Mouse (Mus musculus) embryonic fibroblast, embryonic 13.5 days (primary cell): ENCODE data around the gene Ntm. TPM values are rescaled to one million over a fixed set of nuclear protein-coding genes. Genes with fewer than 3 reads are reported as not detected.

Source experiments
- H3K27ac ChIP-seq: 2 replicates; pipeline ENCODE4 v1.5.1; 2012; ENCODE audit warnings: low read length, control low read depth, inconsistent platforms; ENCODE audit not compliant: insufficient read depth
- H3K4me1 ChIP-seq: 2 replicates; pipeline ENCODE4 v1.6.1; 2011; ENCODE audit warnings: low read length; ENCODE audit not compliant: control insufficient read depth, insufficient read depth
- H3K4me3 ChIP-seq: 2 replicates; pipeline ENCODE4 v1.5.1; 2011; ENCODE audit warnings: mild to moderate bottlenecking, control low read depth, low read length; ENCODE audit not compliant: insufficient read depth
- CTCF ChIP-seq: IDR thresholded peaks from 2 replicates; pipeline ENCODE4 v1.5.1; 2011; ENCODE audit warnings: mild to moderate bottlenecking, control low read depth, low read length, moderate library complexity, borderline replicate concordance; ENCODE audit not compliant: insufficient read depth
- POLR2A ChIP-seq: IDR thresholded peaks from 2 replicates; pipeline ENCODE4 v1.6.1; 2011; ENCODE audit warnings: low read depth, mild to moderate bottlenecking, control low read depth, low read length, moderate library complexity
- polyA plus RNA-seq: library from polyadenylated mRNA; stranded (reverse); fragments of >200 nt; gene quantifications from 2 replicates; pipeline ENCODE4 v1.2.4, GENCODE M21; 2011; ENCODE audit warnings: low read depth; ENCODE audit not compliant: missing spikeins, insufficient read length

The Ntm gene
- polyA plus RNA-seq, 1 experiment: 0.95 TPM

- H3K27ac ChIP-seq: no peak overlapping the region
- no peaks in the 10 kb centered on the region for H3K4me1 ChIP-seq
- TF ChIP-seq POLR2A: no peak
- TF ChIP-seq CTCF: no peak
- no peak overlapping the region for H3K4me3 ChIP-seq
Observed at GRCm38 (mm10) chr9:29884062-29884461, 78.9 kb downstream of the Ntm start.

GRCm38 (mm10) chr9:29881614-29882013, 81.3 kb downstream of the Ntm start:
- Histone ChIP-seq H3K27ac (no peak overlapping the region), H3K4me1 (no peaks in the 10 kb centered on the region), H3K4me3 (no peak overlapping the region)
- TF ChIP-seq POLR2A: no peak
- TF ChIP-seq CTCF: no peak

GRCm38 (mm10) chr9:29877583-29877982, 85.4 kb downstream of the Ntm start:
- TF ChIP-seq POLR2A (no peak), CTCF (no peak)
- Histone ChIP-seq H3K4me3 (no peak overlapping the region), H3K27ac (no peak overlapping the region)

GRCm38 (mm10) chr9:29867746-29868145, 95.2 kb downstream of the Ntm start:
- no peaks in the 10 kb centered on the region for H3K4me1 ChIP-seq
- TF ChIP-seq POLR2A: no peak
- TF ChIP-seq CTCF: no peak
- no peak overlapping the region for H3K4me3 ChIP-seq
- H3K27ac ChIP-seq: no peak overlapping the region

More at GRCm38 (mm10) chr9:29877583-29877982, 85.4 kb downstream of the Ntm start:
- no peaks in the 10 kb centered on the region for H3K4me1 ChIP-seq

- Histone ChIP-seq H3K4me3 (no peak overlapping the region), H3K27ac (no peak overlapping the region), H3K4me1 (no peaks in the 10 kb centered on the region)
- no peak for TF ChIP-seq POLR2A
- TF ChIP-seq CTCF: no peak
Observed at GRCm38 (mm10) chr9:29866824-29867223, 96.1 kb downstream of the Ntm start.

GRCm38 (mm10) chr9:29866101-29866500, 96.8 kb downstream of the Ntm start:
- no peak for TF ChIP-seq POLR2A
- TF ChIP-seq CTCF: no peak
- Histone ChIP-seq H3K4me3 (no peak overlapping the region), H3K27ac (no peak overlapping the region), H3K4me1 (no peaks in the 10 kb centered on the region)

GRCm38 (mm10) chr9:29865502-29865901, 97.4 kb downstream of the Ntm start:
- H3K4me1 ChIP-seq: no peaks in the 10 kb centered on the region
- H3K27ac ChIP-seq: no peak overlapping the region
- TF ChIP-seq CTCF (no peak), POLR2A (no peak)
- no peak overlapping the region for H3K4me3 ChIP-seq

GRCm38 (mm10) chr9:29864886-29865285, 98.1 kb downstream of the Ntm start:
- Histone ChIP-seq H3K4me3 (no peak overlapping the region), H3K4me1 (no peaks in the 10 kb centered on the region), H3K27ac (no peak overlapping the region)
- TF ChIP-seq POLR2A: no peak
- no peak for TF ChIP-seq CTCF

GRCm38 (mm10) chr9:29862408-29862807, 100.5 kb downstream of the Ntm start:
- no peak overlapping the region for H3K4me3 ChIP-seq
- no peaks in the 10 kb centered on the region for H3K4me1 ChIP-seq
- TF ChIP-seq CTCF (no peak), POLR2A (no peak)
- no peak overlapping the region for H3K27ac ChIP-seq

GRCm38 (mm10) chr9:29859256-29860048, 103.5 kb downstream of the Ntm start:
- TF ChIP-seq POLR2A: no peak
- TF ChIP-seq CTCF: no peak
- H3K4me1 ChIP-seq: no peaks in the 10 kb centered on the region
- H3K27ac ChIP-seq: no peak overlapping the region
- no peak overlapping the region for H3K4me3 ChIP-seq
